Mouse (Mus musculus): Measurements from ENCODE around the gene Becn1. TPM values are rescaled to one million over a fixed set of nuclear protein-coding genes. Genes with fewer than 3 reads are reported as not detected.

Becn1 gene
- polyA plus RNA-seq, 1 experiment from 2014 or later, result 174 TPM

DNA sequence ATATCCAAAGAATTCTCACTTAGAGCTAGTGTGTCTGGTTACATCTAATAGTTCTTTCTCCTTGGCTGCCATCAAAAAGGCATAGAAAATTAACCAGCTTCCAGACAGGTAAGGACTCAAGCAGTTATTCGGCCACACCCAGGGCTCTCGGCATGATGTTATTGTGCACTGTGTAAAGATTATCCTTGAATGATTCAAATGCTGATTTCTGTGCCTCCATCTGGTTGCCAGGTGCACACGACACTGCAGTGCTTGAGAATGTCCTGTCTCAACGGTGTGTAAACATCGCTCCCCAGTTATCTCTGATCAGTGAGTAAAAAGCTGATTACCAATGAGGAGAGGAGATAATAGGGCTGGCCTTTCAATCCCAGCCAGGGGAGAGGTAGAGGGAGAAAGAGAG lies 5.7 kb upstream of the Becn1 start:
- DNase-seq (ENCODE audit: low spot score), result no peak
- WGBS, result 43% methylated on average over 5 of the region's 5 CpGs
- H3K4me2 ChIP-seq (ENCODE audit: low read depth), result no peak overlapping the region
- H3K4me1 ChIP-seq (ENCODE audit: control insufficient read depth, insufficient read depth, low read length), result no peaks in the 10 kb centered on the region
- H3K27ac ChIP-seq (ENCODE audit: low read depth, low read length), result no peak overlapping the region
- H3K4me3 ChIP-seq (ENCODE audit: low read depth, low read length), result no peak overlapping the region
- no peak overlapping the region for H3K9ac ChIP-seq (ENCODE audit: low read length)
- no peak for ATAC-seq (ENCODE audit: insufficient read depth, low FRiP score, low TSS enrichment)
- H3K27me3 ChIP-seq (ENCODE audit: control insufficient read depth, insufficient read depth, low read length), result no peaks in the 10 kb centered on the region
- H3K9me3 ChIP-seq (ENCODE audit: control insufficient read depth, low read length), result no peaks in the 10 kb centered on the region
- H3K36me3 ChIP-seq (ENCODE audit: control insufficient read depth, insufficient read depth, low read length), result no peaks in the 10 kb centered on the region

DNA sequence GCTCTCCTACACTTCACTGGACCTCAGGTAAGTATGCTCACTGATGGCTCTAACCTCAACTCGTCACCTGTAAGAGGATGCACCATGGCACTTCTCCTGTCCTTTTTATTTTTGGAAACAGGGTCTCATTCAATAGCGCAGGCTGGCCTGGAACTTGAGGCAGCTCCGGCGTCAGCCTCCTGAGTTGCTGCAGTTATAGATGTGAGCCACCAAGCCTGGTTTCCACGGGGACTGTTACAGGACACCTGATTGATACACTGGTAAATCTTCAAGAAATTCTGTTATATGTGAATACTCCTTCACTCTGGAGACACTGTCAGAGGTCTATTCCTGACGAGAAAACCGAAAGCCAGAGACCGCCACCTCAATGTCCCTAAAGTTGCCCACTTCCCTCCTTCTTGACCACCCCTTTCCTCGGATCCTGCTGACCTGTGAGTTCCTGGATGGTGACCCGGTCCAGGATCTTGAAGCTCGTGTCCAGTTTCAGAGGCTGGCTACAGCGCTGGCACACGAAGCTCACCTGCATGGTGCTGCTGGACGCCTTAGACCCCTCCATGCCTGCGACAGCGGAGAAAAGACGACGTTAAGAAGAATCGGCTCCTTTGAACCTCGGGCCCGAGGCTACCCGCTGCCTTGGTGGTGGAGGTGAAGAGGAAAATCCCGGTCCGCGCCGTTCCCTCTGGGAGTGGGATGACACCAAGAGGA lies 635 bp downstream of the Becn1 start:
- WGBS, result 14% methylated on average over 26 of the region's 26 CpGs
- H3K4me2 ChIP-seq (ENCODE audit: low read depth), result peak overlapping the region; percentile 88
- peaks cover 10% of the 10 kb centered on the region for H3K4me1 ChIP-seq (ENCODE audit: control insufficient read depth, insufficient read depth, low read length)
- H3K27ac ChIP-seq (ENCODE audit: low read depth, low read length), result 0 out of 2 replicates have a peak overlapping the region, but pooled peaks have one; percentile 4
- H3K27me3 ChIP-seq (ENCODE audit: control insufficient read depth, insufficient read depth, low read length), result no peaks in the 10 kb centered on the region
- H3K4me3 ChIP-seq (ENCODE audit: low read depth, low read length), result peak overlapping the region; percentile 91
- H3K9ac ChIP-seq (ENCODE audit: low read length), result peak overlapping the region; percentile 74
- ATAC-seq (ENCODE audit: insufficient read depth, low FRiP score, low TSS enrichment) (no peak), DNase-seq (ENCODE audit: low spot score) (no peak)
- H3K36me3 ChIP-seq (ENCODE audit: control insufficient read depth, insufficient read depth, low read length), result no peaks in the 10 kb centered on the region
- H3K9me3 ChIP-seq (ENCODE audit: control insufficient read depth, low read length), result no peaks in the 10 kb centered on the region

DNA sequence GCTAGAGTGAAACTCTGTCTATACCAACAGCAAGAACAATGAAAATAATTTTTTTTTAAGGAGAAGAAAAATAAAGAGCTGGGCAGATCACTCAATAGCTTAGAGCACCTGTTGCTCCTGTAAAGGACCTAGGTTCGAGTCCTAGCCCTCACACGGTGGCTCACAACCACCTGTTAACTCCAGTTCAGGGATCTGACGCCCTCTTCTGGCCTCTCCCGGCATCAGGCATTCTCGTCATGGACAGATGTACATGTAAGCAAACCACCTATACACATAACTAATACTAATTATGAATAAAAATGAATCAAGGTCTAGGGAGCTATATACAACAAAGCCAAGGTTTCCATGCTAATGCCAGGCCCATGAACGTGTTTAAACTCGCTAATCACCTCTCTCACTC lies 1.2 kb downstream of the Becn1 start:
- peak overlapping the region; percentile 74; the same call in 1 of the 2 replicates for H3K9ac ChIP-seq (ENCODE audit: low read length)
- no peaks in the 10 kb centered on the region for H3K9me3 ChIP-seq (ENCODE audit: control insufficient read depth, low read length)
- H3K4me2 ChIP-seq (ENCODE audit: low read depth), result peak overlapping the region; percentile 88
- H3K4me1 ChIP-seq (ENCODE audit: control insufficient read depth, insufficient read depth, low read length), result peaks cover 10% of the 10 kb centered on the region
- DNase-seq (ENCODE audit: low spot score) (no peak), ATAC-seq (ENCODE audit: insufficient read depth, low FRiP score, low TSS enrichment) (no peak)
- H3K4me3 ChIP-seq (ENCODE audit: low read depth, low read length), result peak overlapping the region; percentile 91
- H3K27ac ChIP-seq (ENCODE audit: low read depth, low read length), result no peak overlapping the region
- H3K27me3 ChIP-seq (ENCODE audit: control insufficient read depth, insufficient read depth, low read length), result no peaks in the 10 kb centered on the region
- WGBS, result 66% methylated on average over 7 of the region's 7 CpGs
- no peaks in the 10 kb centered on the region for H3K36me3 ChIP-seq (ENCODE audit: control insufficient read depth, insufficient read depth, low read length)

DNA sequence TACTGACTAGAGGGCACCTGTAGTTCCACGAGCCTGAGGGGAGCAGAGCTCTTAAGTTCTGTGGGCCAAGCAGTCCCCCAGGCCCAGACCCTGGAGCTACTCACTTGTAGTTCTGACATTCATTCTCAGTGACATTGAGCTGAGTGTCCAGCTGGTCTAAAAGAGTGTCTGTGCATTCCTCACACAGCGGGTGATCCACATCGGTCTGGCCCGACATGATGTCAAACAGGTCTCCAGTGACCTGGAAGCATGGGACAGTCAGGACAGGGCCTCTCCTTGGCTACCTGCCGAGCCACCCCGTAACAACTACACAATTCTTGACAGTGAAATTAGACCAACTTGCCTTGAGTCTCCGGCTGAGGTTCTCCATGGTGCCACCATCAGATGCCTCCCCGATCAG lies 6.9 kb downstream of the Becn1 start:
- Histone ChIP-seq H3K27me3 (ENCODE audit: control insufficient read depth, insufficient read depth, low read length) (no peaks in the 10 kb centered on the region), H3K9me3 (ENCODE audit: control insufficient read depth, low read length) (no peaks in the 10 kb centered on the region), H3K9ac (ENCODE audit: low read length) (no peak overlapping the region), H3K36me3 (ENCODE audit: control insufficient read depth, insufficient read depth, low read length) (peaks cover 14% of the 10 kb centered on the region), H3K4me3 (ENCODE audit: low read depth, low read length) (no peak overlapping the region), H3K4me1 (ENCODE audit: control insufficient read depth, insufficient read depth, low read length) (no peaks in the 10 kb centered on the region), H3K4me2 (ENCODE audit: low read depth) (no peak overlapping the region), H3K27ac (ENCODE audit: low read depth, low read length) (no peak overlapping the region)
- no peak for ATAC-seq (ENCODE audit: insufficient read depth, low FRiP score, low TSS enrichment)
- no peak for DNase-seq (ENCODE audit: low spot score)
- WGBS, result 91% methylated on average over 8 of the region's 8 CpGs

DNA sequence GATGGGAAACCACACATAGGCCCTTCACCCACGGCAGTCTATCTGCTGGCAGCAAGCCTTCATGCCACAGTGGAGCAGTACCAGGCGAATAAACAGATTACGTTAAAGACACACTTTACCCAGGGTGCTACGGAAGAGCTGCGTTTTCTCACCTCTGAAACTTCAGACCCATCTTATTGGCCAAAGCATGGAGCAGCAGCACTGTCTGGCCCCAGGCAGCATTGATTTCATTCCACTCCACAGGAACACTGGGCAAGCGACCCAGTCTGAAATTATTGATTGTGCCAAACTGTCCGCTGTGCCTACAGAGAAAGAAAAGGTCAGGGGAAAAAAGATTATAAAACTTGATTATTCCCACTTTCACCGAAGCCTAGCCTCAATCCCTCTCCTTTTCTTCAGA lies 10.9 kb downstream of the Becn1 start:
- Histone ChIP-seq H3K4me2 (ENCODE audit: low read depth) (no peak overlapping the region), H3K27ac (ENCODE audit: low read depth, low read length) (no peak overlapping the region), H3K4me1 (ENCODE audit: control insufficient read depth, insufficient read depth, low read length) (no peaks in the 10 kb centered on the region), H3K36me3 (ENCODE audit: control insufficient read depth, insufficient read depth, low read length) (peaks cover 14% of the 10 kb centered on the region), H3K27me3 (ENCODE audit: control insufficient read depth, insufficient read depth, low read length) (no peaks in the 10 kb centered on the region), H3K9me3 (ENCODE audit: control insufficient read depth, low read length) (no peaks in the 10 kb centered on the region), H3K9ac (ENCODE audit: low read length) (no peak overlapping the region), H3K4me3 (ENCODE audit: low read depth, low read length) (no peak overlapping the region)
- DNase-seq (ENCODE audit: low spot score) (no peak), ATAC-seq (ENCODE audit: insufficient read depth, low FRiP score, low TSS enrichment) (no peak)
- WGBS, result 93% methylated on average over 8 of the region's 8 CpGs

DNA sequence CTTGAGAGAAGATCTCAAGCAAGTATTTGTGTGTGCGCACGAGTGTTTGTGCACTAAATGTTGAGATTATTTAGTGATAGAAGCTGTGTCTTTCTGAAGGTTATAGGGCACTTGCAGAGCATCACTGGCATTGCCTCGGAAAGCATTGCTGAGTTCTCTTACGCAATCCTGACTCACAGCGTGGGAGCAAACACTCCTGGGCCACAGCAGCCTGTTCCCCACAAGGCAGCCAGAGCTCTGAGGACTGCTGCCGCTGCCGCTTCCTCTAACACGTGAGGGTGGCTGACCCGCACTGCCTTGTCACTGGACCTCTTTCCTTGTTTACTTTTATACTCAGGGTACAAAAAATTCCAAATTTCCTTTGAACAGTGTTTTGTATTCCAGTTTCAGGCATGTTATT lies 14.8 kb downstream of the Becn1 start:
- DNase-seq (ENCODE audit: low spot score), result no peak
- Histone ChIP-seq H3K27ac (ENCODE audit: low read depth, low read length) (no peak overlapping the region), H3K27me3 (ENCODE audit: control insufficient read depth, insufficient read depth, low read length) (no peaks in the 10 kb centered on the region), H3K9ac (ENCODE audit: low read length) (no peak overlapping the region), H3K36me3 (ENCODE audit: control insufficient read depth, insufficient read depth, low read length) (peaks cover 7% of the 10 kb centered on the region), H3K9me3 (ENCODE audit: control insufficient read depth, low read length) (no peaks in the 10 kb centered on the region), H3K4me3 (ENCODE audit: low read depth, low read length) (no peak overlapping the region), H3K4me1 (ENCODE audit: control insufficient read depth, insufficient read depth, low read length) (no peaks in the 10 kb centered on the region), H3K4me2 (ENCODE audit: low read depth) (no peak overlapping the region)
- WGBS, result 88% methylated on average over 9 of the region's 9 CpGs
- no peak for ATAC-seq (ENCODE audit: insufficient read depth, low FRiP score, low TSS enrichment)

DNA sequence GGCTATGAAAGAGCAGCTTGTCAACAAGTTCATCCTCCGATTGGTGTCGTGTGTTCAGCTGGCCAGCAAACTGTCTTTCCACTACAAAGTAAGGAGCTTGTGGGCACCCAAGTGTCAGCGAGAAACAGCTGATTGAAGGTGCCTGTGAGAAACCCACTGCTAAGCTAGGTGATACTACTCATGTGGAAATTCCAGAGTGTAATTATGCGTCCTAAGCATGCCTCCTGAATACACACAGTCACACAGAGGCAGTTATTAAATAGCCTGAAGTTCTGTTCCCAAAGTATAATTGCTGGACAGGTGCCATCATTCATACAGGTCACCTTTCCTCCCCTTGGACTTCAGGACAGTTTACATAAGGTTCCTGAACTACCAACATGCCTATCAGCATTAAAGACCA lies 18.3 kb downstream of the Becn1 start:
- H3K9me3 ChIP-seq (ENCODE audit: control insufficient read depth, low read length), result no peaks in the 10 kb centered on the region
- no peak overlapping the region for H3K9ac ChIP-seq (ENCODE audit: low read length)
- no peaks in the 10 kb centered on the region for H3K27me3 ChIP-seq (ENCODE audit: control insufficient read depth, insufficient read depth, low read length)
- 70% methylated on average over 4 of the region's 4 CpGs for WGBS
- no peaks in the 10 kb centered on the region; the same call in 1 of the 2 replicates for H3K36me3 ChIP-seq (ENCODE audit: control insufficient read depth, insufficient read depth, low read length)
- no peak overlapping the region for H3K4me3 ChIP-seq (ENCODE audit: low read depth, low read length)
- DNase-seq (ENCODE audit: low spot score) (no peak), ATAC-seq (ENCODE audit: insufficient read depth, low FRiP score, low TSS enrichment) (no peak)
- no peak overlapping the region for H3K27ac ChIP-seq (ENCODE audit: low read depth, low read length)
- no peak overlapping the region for H3K4me2 ChIP-seq (ENCODE audit: low read depth)
- no peaks in the 10 kb centered on the region for H3K4me1 ChIP-seq (ENCODE audit: control insufficient read depth, insufficient read depth, low read length)

DNA sequence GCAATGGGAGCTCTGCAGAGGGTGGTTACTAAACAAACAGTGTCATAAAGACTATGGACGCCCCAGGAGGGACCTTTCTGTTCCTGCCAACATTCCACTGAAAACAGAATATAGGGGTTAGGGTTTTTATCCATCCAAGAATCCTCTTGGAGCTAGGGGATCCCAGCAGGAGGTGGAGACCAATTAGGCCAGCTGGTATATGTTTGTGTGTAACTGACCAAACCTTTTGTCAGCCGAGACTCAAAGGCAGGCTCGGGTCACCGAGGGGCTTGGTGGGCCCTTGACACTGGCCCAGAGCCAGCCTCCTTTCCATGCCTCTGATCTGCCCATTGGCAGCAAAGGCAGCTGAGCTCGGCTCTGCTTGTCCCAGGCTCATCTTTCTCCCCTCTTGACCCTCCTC lies 19.2 kb downstream of the Becn1 start:
- 27% methylated on average over 5 of the region's 5 CpGs for WGBS
- no peaks in the 10 kb centered on the region; the same call in 1 of the 2 replicates for H3K36me3 ChIP-seq (ENCODE audit: control insufficient read depth, insufficient read depth, low read length)
- no peak overlapping the region for H3K4me3 ChIP-seq (ENCODE audit: low read depth, low read length)
- DNase-seq (ENCODE audit: low spot score) (no peak), ATAC-seq (ENCODE audit: insufficient read depth, low FRiP score, low TSS enrichment) (no peak)
- H3K27me3 ChIP-seq (ENCODE audit: control insufficient read depth, insufficient read depth, low read length), result no peaks in the 10 kb centered on the region
- no peaks in the 10 kb centered on the region for H3K9me3 ChIP-seq (ENCODE audit: control insufficient read depth, low read length)
- H3K4me2 ChIP-seq (ENCODE audit: low read depth), result no peak overlapping the region
- H3K4me1 ChIP-seq (ENCODE audit: control insufficient read depth, insufficient read depth, low read length), result peaks cover 4% of the 10 kb centered on the region
- no peak overlapping the region for H3K27ac ChIP-seq (ENCODE audit: low read depth, low read length)
- no peak overlapping the region for H3K9ac ChIP-seq (ENCODE audit: low read length)

DNA sequence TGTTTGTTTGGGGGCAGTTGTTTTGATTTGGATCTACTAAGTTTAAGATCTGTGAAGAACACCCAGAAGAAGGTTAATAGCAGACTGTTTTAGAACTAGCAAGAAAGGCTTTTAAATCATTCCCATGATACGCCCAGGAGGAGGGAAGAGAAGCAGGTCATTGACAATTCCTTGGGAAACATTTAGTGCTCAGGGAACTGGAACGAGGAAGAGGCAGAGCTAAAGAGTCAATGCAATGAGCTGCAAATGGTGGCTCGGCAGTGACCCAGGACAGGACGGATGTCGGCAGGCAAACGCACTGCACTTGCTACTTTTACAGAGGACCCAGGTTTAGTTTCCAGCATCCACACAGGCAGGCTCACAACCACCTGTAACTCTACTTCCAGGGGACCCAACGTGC lies 21.2 kb downstream of the Becn1 start:
- no peaks in the 10 kb centered on the region for H3K9me3 ChIP-seq (ENCODE audit: control insufficient read depth, low read length)
- H3K27ac ChIP-seq (ENCODE audit: low read depth, low read length), result no peak overlapping the region
- no peak overlapping the region for H3K4me3 ChIP-seq (ENCODE audit: low read depth, low read length)
- 40% methylated on average over 7 of the region's 7 CpGs for WGBS
- DNase-seq (ENCODE audit: low spot score) (no peak), ATAC-seq (ENCODE audit: insufficient read depth, low FRiP score, low TSS enrichment) (no peak)
- no peaks in the 10 kb centered on the region; the same call in 1 of the 2 replicates for H3K36me3 ChIP-seq (ENCODE audit: control insufficient read depth, insufficient read depth, low read length)
- no peak overlapping the region for H3K9ac ChIP-seq (ENCODE audit: low read length)
- H3K4me2 ChIP-seq (ENCODE audit: low read depth), result no peak overlapping the region
- H3K27me3 ChIP-seq (ENCODE audit: control insufficient read depth, insufficient read depth, low read length), result no peaks in the 10 kb centered on the region
- peaks cover 12% of the 10 kb centered on the region for H3K4me1 ChIP-seq (ENCODE audit: control insufficient read depth, insufficient read depth, low read length)

Data from neural tube, embryonic 11.5 days (tissue).